Mouse (Mus musculus): ENCODE results near the gene Fbf1.

Fbf1 gene

DNA sequence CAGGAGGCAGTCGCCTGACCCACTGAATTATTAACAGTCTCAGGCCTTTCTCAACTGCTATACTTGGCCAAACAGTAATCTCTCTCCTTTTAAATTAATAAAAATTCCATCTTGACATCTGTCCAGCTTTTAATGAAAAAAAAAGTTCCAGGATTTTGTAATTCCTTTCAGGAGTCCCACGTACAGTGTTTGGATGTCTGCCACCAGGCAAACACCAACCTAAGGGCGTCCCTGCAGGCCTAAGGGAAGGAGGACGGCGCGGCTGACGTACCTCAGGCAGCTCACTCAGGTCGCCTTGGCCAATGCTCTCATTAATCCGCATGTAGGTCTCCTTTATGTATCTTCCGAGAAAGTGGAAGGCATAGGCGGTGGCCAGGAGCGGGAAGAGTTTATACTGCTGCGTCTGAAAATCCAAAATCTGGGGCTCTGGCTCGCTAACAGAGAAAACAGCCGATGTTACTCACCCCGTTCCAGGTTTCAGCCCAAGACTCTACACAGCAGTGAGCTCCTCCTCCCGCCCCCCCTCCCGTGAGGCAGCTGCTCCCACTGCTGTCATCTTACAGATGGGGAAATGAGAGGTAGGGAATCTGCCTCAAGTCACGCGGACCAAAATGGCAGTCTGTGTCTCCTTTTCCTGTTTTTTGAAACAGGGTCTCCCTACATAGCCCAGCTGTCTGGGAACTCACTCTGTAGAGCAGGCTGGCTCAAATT is 10.6 kb upstream of the Fbf1 start:
- DNase-seq (ENCODE audit: low read depth) = no peak

DNA sequence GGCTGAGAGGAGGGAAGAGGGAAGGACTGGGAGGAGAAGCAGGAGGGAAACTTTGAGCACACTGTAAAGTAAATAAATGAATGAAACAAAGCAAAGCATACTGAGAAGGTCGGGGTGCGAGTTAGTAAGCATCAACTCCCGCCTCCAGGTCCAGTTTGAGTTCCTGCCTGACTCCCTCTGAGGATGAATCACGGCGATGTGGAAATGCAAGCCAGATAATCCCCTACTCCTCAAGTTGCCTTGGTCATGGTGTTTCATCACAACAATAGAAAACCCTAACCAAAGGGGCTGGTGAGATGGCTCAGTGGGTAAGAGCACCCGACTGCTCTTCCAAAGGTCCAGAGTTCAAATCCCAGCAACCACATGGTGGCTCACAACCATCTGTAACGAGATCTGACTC is 8.0 kb upstream of the Fbf1 start:
- no peak for DNase-seq (ENCODE audit: low read depth)

DNA sequence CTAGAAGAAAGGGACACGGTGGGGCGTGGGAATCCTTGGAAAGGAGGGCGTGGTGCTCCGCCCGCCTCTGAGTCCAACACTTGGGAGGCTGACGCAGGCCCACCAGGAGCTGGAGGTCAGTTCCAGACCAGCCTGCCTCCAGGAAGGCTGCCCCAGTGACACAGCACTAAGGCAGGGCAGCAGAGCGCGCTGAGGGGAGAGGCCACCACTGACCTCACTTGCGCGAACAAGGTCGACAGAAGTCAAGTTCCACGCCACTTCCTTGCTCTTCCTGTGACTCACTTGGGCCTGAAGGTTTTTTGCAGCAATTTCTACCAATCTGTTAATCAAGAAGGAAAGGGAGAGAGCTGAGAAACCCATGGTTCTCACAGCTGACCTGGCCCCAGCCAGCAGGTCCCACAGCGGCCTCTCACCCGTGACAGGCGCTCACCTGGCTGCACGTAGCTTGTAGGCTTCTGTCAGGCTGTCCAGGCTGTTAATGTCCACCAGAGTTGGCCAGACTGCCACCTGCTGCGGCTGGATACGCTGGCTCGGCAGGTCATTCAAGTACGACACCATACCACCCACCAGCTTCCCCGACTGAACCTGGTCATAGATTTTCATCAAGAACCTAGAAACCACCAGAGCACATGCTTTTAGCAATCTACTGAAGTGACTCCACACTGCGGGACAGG is 6.9 kb upstream of the Fbf1 start:
- DNase-seq (ENCODE audit: low read depth) = no peak

DNA sequence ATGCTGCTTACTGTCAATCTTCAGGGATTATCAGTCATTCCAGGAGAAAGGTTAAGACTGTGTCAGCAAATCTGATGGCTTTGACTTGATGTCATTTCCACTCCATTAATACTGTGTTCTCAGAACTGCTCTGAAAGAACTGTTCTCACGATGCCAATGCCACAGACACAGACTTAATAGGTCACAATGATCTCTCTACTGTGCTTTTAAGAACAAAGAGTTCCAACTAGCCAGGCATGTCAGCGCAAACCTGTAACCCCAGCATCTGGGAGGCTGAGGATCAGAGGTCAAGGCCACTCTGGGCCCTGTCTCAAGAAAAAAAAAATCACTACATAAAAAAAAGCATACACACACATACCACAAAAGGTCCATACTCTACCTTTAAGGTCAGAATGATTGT is 4.0 kb upstream of the Fbf1 start:
- DNase-seq (ENCODE audit: low read depth) = no peak

DNA sequence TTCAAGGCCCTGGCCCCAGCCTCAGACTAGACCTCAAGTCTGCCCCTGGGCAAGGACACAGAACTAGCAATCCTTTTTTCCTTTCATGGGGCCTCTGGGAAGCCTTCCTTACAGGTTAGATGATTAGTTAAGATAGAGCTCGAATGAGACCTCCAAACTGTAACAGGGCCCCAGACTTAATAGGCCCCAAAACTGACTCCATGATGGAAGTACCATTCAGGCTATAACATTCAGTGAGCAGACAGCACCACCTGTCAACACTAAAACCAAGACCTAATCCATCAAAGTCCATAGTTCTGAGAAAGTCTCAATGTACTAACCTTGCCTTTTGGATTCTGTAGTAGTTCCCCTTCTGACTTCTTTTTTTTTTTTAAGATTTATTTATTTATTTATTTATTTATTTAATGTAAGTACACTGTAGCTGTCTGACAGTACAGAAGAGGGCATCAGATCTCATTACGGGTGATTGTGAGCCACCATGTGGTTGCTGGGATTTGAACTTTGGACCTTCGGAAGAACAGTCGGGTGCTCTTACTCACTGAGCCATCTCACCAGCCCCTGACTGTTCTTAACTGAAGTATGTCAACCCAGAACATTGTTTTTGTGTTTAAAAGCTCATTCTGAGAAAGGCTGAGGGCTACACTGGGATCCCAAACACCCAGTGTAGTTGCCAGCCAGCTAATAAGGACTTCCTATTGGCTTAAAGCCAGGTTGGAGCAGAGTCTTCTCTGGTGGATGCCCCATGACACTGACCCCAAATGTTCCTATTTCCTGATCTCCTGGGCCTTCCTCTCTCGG is 2.2 kb upstream of the Fbf1 start:
- DNase-seq (ENCODE audit: low read depth) = peak; percentile 10

DNA sequence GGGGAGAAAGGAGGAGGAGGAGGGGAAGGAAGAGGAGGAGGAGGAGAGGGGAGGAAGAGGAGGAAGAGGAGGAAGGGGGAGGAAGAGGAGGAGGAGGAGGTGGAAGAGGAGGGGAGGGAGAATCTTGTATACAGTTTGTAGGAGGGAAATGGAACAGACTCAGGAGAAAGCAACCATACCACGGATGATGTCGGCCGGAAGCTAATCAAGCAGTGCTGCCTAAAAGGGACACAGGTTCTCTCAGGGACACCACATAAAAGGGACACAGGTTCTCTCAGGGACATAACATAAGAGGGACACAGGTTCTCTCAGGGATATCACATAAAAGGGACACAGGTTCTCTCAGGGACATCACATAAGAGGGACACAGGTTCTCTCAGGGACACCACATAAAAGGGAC is 1.2 kb upstream of the Fbf1 start:
- DNase-seq (ENCODE audit: low read depth) = no peak

DNA sequence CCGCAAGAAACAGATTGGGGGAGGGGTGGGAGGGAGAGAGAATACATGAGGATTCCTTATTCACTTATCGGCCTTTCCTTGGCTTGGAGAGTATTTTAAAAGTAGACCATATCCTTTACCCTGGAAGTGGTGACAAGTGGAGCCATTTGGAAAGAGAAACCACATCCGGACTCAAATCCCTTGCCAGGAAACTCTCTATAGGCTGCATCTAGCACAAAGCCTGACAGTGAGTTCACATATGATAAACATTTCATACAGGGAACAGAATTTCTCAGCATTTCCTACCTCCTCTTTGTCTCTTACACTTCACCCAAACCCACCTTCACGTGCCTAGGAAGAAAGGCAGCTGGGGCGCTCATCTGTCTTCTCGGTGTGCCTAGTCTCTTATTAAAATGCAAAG is 734 bp downstream of the Fbf1 start:
- DNase-seq (ENCODE audit: low read depth) = peak; percentile 40

DNA sequence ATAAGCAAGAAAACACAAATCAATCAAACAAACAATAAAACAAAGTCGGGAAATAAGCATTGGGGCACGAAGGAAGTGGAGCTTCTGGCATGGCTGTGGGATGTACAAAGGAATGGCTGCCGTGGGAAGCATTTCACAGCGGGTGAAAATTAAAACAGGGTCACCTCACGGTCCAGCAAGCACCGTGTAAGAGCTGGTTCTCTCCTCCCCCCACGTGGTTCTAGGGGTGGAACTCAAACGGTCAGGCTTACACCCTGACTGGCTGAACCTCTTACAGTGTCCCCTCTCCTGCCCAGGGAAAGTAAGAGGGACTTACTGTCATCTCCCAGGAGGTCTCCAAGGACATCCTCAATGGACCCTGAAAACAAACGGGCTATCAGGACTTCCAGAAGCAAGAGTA is 5.0 kb downstream of the Fbf1 start:
- DNase-seq (ENCODE audit: low read depth) = no peak

DNA sequence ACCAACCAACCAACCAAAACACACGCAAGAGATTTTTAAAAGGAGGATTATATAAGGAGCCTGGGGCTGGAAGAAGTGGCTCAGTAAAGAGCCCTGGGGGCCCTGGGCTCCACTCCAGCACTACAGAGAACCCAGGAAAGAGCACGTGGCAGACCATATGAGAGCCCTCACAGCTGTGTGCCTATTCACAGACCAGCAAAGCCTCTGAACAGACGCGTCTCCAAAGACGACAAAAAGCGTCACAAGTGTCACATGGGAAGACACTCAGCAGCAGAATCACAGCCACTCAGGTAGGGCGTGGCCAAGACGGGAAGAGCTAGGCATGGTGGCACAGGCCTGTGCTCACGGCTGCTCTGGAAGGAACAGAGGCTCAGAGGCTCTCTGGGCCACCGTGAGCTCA is 5.8 kb downstream of the Fbf1 start:
- no peak for DNase-seq (ENCODE audit: low read depth)

DNA sequence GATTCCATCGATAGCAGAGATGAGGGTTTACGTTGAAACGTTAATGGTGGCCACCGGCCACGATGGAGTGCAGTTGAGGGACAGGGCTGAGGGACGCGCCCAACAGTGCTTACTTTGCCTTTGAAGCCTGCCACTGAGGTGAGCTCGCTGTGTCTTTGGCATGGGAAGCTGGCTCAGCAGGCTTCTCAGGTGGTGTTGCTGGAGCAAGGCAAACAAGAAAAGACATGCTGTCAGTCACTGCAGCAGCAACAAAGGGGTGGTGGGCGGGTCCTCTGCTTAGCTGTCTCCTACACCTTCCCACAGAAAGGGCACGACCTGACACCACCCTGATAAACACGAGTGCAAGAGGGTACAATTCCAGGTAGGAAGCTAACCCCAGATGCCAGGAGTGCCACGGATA is 6.7 kb downstream of the Fbf1 start:
- no peak for DNase-seq (ENCODE audit: low read depth)

DNA sequence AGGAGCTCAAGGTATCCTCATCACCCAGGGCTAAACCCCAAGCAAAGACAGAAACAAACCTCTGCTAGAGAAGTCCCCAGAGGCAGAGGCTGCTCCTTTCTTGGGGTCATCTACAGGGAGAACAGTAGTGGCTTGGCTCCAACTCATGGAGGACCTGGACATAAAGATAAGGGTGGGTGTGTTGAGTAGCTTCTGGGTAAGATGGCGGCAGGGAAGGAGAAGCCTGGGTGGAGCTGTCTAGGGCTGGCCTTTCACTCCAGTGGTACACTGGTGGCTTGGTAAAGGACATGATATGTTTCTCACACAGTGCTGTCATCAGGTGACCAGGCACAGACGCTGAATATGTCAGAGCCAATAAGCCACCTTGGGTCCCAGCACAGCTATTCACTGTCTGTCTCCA is 17.0 kb downstream of the Fbf1 start:
- no peak for DNase-seq (ENCODE audit: low read depth)

DNA sequence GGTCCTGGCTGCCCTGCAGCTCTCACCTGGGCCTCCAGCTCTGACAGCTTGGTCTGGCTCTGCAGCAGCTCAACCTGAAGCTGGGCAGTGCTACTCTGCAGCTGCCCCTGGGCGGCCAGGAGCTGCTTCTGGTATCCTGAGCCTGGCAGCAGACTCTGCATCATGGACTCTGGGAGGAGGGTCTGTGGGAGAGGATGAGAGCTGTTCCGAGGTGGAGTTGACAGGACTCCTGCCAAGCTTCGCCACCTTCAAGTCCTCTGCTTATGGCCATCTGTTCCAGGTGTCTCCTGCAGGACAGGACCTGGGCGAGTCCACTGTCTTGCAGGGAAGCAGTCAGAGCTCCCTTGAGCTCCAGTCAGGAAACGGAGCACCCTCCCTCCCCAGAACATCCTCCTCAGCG is 18.6 kb downstream of the Fbf1 start:
- no peak for DNase-seq (ENCODE audit: low read depth)

DNA sequence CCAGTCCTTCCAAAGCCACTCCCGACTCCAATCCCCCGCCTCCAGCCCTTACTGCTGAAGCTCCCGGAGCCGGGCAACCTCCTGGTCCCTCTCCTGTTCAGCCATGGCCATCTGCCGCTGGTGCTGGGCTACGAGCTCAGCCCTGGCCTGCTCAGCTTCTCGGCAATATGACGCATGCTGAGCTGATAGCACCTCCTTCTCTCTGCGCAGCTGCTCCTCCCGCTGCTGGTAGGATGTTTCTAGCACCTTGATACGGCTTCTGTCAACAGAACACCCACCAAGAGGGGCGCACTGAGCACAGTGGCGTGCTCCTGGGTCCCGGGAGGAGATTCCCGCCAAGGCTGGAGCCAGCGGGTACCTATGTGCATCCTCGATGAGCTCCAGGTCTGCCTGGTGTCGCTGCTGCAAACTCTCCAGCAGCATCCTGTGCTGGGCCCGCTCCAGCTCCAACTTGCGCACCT is 19.2 kb downstream of the Fbf1 start:
- no peak for DNase-seq (ENCODE audit: low read depth)

DNA sequence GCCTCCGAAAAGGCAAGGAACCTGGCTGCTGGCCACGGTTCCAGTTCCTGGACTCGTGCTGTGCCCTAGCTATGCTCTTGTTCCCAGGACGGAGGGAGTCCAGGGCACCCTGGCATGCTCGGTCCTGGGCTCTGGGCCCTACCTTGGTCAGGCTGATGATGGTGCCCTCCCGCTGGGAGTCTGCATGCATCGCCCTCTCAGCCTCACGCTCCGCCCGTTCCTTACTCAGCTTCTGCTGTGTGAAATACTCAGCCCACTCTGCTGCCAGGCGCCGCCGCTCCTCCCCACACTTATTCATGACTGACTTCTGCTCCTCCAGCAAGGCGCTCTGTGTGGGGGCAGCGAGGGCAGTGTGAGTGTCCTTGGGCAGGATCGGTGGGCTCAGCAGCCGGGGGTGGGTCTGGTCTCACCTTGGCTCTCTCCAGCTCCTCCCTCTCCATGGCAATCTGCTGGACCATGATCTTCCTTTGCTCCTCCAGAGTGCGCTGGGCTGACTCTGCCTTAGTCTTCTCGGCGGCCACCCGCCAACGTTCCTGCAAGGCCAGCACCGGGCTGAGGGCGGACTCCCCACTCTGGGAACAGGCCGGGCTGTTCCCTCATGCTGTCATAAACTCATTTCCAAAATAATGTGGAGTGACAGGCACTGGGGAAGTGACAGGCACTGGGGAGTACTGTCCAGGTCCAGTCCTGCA is 21.5 kb downstream of the Fbf1 start:
- no peak for DNase-seq (ENCODE audit: low read depth)

DNA sequence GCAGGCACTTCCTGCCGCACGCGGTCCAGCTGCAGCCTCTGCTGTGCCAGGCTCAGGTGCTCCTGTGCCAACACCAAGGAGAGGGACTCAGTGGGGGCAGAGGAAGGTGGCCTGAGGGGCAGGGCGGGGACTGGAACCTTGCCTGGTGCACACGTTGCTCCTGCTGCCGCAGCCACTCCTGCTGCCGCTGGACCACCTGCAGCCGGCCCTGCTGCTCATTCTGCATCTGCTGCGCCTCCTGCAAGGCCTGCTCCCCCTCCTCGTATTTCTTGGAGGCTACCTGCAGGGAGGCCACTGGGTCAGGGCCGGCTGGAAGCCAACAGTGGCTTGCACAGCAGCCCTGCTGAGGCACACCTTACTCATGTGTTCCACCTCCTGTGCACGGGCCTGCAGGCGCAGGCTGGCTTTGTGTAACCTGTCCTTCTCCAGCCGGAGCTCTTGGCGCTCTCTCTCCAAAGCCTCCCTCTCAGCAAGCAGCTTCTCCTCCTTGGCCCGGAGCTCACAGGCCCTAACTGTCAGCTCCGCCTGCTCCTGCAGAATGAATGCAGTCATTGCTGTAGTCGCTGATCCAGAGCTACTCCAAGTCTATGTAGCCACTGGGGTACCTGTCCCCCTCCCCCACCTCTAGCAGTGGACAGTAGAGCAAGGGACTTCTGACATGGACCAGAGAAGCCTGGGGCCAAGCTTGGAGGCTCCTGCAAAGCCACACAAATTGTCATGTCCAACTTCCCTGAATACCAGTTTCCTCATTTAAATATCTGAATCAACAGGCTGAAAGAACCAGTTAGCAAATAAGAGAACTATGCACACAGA is 22.3 kb downstream of the Fbf1 start:
- no peak for DNase-seq (ENCODE audit: low read depth)

DNA sequence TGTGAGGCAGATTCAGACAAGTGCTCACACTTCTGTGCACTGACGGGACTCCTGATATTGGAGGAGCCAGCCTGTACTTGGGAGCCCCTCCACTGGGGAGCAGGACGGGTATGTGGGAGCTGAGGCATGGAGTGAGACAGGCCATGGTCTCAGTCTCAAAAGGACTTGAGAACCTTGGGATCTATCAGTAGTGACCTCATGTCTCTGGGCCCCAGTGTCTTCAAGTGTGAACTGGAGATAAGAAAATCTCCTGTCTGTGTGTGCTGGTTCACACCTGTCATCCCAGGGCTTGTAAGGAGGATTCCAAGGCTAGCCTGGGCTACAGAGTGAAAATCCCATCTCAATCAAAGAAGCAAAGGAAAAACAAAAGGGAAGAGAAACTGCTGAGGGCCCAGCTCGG is 24.5 kb downstream of the Fbf1 start:
- DNase-seq (ENCODE audit: low read depth) = no peak

DNA sequence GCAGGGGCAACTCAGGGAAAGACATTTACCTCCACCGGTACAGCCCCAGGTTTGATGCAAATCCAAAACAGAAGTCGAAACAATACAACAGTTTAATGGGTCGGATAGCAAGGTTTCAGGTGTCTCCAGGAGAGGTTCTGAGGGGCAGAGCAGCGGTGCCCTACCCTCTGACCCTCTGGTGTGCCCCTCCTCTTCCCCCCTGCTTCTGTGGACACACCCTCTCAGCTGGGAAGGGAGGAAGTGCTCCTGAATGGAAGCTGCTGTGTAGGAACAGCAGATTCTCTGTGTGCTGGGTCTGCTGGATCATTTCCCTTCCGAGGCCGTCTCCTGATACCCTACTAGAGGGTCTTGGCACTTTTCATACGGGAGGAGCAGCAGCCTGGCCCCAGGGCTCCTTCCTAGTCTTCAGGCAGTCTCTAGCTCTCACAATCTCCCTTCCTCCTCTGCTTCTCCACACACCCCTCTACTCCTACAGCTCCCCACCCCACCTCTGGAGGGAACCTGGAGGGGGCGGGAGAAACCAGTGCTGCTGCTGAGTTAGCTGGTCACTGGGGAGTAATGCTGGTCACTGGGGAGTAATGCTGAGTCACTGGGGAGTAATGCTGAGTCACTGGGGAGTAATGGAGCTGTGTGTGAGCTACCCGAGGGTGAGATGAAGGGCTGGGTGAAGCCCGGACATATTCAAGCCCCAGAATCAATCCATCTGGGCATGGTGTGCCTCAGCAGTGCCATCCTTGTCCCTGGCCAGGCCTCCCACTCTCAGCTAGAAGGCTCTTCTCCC is 25.6 kb downstream of the Fbf1 start:
- DNase-seq (ENCODE audit: low read depth) = no peak

DNA sequence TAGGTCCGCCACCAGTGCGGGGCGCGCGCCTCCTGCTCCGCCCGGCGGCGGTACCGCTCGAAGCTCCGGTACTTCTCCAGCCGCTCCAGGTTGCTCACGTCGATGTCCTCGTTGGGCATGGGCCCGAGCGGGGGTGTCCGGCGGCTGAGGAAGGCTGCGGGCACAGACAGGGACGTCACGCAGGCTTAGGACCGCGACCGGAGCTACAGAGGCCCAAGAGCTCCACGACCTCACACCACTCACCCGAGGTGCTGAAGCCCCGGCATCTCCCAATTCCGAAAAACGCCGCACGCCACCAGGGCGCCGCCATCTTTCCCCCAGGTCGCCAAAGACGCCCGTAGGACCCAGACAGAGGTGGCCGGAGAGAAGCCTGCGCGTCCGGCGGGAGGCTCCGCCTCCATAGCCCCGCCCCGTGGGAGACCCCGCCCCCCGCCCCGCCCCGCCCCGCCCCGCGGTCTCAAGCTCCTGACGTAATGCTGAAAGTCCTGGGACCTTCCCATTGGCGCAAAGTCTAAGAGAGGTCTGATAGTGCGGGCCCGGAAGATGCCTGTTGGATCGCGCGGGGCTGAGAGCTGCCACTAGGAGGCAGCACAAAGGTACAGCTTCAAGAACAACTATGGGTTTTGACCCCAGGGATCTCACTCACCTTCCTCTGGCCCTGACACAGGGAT is 29.4 kb downstream of the Fbf1 start, which contains the start of gene Mrpl38:
TSS of gene Mrpl38 (minus strand) at position 401 of the 671 bp plus-strand sequence.
- DNase-seq (ENCODE audit: low read depth) = peak; percentile 97

DNA sequence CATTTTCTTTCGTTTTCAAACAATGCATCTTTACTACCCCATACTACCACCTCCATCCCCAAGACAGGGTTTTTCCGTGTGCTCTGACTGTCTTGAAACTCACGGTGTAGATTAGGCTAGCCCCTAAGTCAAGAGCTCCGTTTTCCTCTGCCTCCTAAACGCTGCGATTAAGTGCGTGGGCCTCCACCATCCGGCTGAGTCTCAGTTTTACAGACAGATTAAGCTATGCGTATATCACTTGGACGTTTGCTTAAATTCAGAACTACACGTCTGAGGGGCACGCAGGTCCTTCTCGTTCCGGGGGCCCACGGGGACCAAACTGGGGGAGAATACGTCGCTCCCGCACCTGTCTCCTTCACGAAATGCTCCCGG is 29.9 kb downstream of the Fbf1 start:
- peak; percentile 57 for DNase-seq (ENCODE audit: low read depth)

DNA sequence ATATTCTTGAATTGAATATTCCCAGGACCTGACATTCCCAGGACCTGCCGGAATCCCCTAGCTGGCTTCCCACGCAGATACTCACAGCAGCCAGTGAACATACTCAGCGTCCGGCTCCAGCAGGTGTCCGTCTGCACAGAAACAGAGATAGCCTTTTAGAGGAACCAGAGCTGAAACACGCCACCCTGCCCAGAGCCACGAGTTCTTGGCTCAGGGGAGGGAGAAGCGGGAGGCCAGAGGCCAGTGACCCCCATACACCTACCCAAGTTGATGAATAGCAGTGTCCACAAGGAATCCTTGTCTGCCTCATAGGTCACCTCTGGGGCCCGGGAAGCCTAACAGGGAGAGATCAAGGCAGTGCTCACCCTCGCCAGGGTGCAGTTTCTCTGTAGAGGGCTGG is 33.8 kb downstream of the Fbf1 start:
- DNase-seq (ENCODE audit: low read depth) = no peak
